Mouse (Mus musculus) midbrain, embryonic 16.5 days (tissue): Measurements from ENCODE around the gene Pde1c. TPM values are rescaled to one million over a fixed set of nuclear protein-coding genes. Genes with fewer than 3 reads are reported as not detected.

ENCODE experiments used
- ATAC-seq: fragments of 200-750 bp; cut with Nextera tagmentation; 2 replicates; pipeline ENCODE4 v1.8.0; 2017; ENCODE audit warnings: moderate TSS enrichment
- H3K27ac ChIP-seq: fragments of 300-500 bp; sonication (generic); 2 replicates; pipeline ENCODE4 v1.5.1; 2014; ENCODE audit warnings: mild to moderate bottlenecking, low read length, mixed read lengths
- H3K27me3 ChIP-seq: fragments of 300-500 bp; sonication (generic); 2 replicates; pipeline ENCODE4 v1.6.1; 2014; ENCODE audit warnings: low read depth, low read length, mixed read lengths; ENCODE audit not compliant: control insufficient read depth, insufficient read depth
- H3K36me3 ChIP-seq: fragments of 300-500 bp; sonication (generic); 2 replicates; pipeline ENCODE4 v1.6.1; 2014; ENCODE audit warnings: mild to moderate bottlenecking, low read length, moderate library complexity, mixed read lengths; ENCODE audit not compliant: control insufficient read depth, insufficient read depth
- H3K4me1 ChIP-seq: fragments of 300-500 bp; sonication (generic); 2 replicates; pipeline ENCODE4 v1.6.1; 2014; ENCODE audit warnings: mild to moderate bottlenecking, low read length, mixed read lengths; ENCODE audit not compliant: control insufficient read depth, insufficient read depth
- H3K4me2 ChIP-seq: fragments of 300-500 bp; sonication (generic); 2 replicates; pipeline ENCODE4 v1.6.1; 2014; ENCODE audit warnings: mild to moderate bottlenecking, low read length, mixed read lengths
- H3K4me3 ChIP-seq: fragments of 300-500 bp; sonication (generic); 2 replicates; pipeline ENCODE4 v1.5.1; 2014; ENCODE audit warnings: low read depth, mild to moderate bottlenecking, low read length, moderate library complexity, mixed read lengths
- H3K9ac ChIP-seq: fragments of 300-500 bp; sonication (generic); 2 replicates; pipeline ENCODE4 v1.6.1; 2014; ENCODE audit warnings: low read depth, low read length, mixed read lengths
- H3K9me3 ChIP-seq: fragments of 300-500 bp; sonication (generic); replicated peaks from 2 replicates; pipeline ENCODE4 v1.6.1; 2014; ENCODE audit warnings: mild to moderate bottlenecking, low read length, mixed read lengths; ENCODE audit not compliant: control insufficient read depth, poor library complexity, severe bottlenecking
- WGBS: fragments of 180-500 bp; shearing (Covaris S2); extraction: QIAGEN DNeasy Blood & Tissue Kit; methylation state at CpG from one replicate; pipeline ENCODE4 v1.1.7; 2014; 5-methylcytosine and 5-hydroxymethylcytosine counted together
- polyA plus RNA-seq: library from polyadenylated mRNA; unstranded; fragments of >200 nt; fragmentation: Nextera tagmentation; extraction: Ambion mirVana; gene quantifications from 2 replicates; pipeline ENCODE4 v1.2.1, GENCODE M21; 2015

Pde1c gene
- polyA plus RNA-seq, 1 experiment from 2014 or later = 7.4 TPM

- H3K4me1 ChIP-seq = no peaks in the 10 kb centered on the region
- no peak overlapping the region for H3K9ac ChIP-seq
- no peaks in the 10 kb centered on the region for H3K9me3 ChIP-seq
- ATAC-seq = no peak
- no peak overlapping the region for H3K27ac ChIP-seq
- no peak overlapping the region for H3K4me3 ChIP-seq
- H3K4me2 ChIP-seq = no peak overlapping the region
- no peaks in the 10 kb centered on the region for H3K36me3 ChIP-seq
- 78% methylated on average over 5 of the region's 5 CpGs for WGBS
- H3K27me3 ChIP-seq = no peaks in the 10 kb centered on the region
Measured at GRCm38 (mm10) chr6:56389178-56389577, 179.7 kb downstream of the Pde1c start.

- no peak for ATAC-seq
- no peak overlapping the region for H3K27ac ChIP-seq
- H3K36me3 ChIP-seq = no peaks in the 10 kb centered on the region
- H3K9me3 ChIP-seq = no peaks in the 10 kb centered on the region
- H3K4me2 ChIP-seq = no peak overlapping the region
- no peak overlapping the region for H3K4me3 ChIP-seq
- H3K4me1 ChIP-seq = 0 out of 2 replicates have a peak, but pooled peaks cover 2% of the 10 kb centered on the region
- H3K27me3 ChIP-seq = no peaks in the 10 kb centered on the region
- no peak overlapping the region for H3K9ac ChIP-seq
- 94% methylated on average over 3 of the region's 3 CpGs for WGBS
Measured at GRCm38 (mm10) chr6:56376359-56376758, 192.5 kb downstream of the Pde1c start.

- Histone ChIP-seq H3K4me3 (no peak overlapping the region), H3K4me2 (no peak overlapping the region), H3K4me1 (0 out of 2 replicates have a peak, but pooled peaks cover 2% of the 10 kb centered on the region), H3K36me3 (no peaks in the 10 kb centered on the region), H3K9me3 (no peaks in the 10 kb centered on the region), H3K27ac (no peak overlapping the region), H3K9ac (no peak overlapping the region), H3K27me3 (no peaks in the 10 kb centered on the region)
- WGBS = 77% methylated on average over 5 of the region's 5 CpGs
- no peak for ATAC-seq
Measured at GRCm38 (mm10) chr6:56374180-56374579, 194.7 kb downstream of the Pde1c start.

GRCm38 (mm10) chr6:56373753-56374152 lies 195.2 kb downstream of the Pde1c start:
- Histone ChIP-seq H3K4me3 (no peak overlapping the region), H3K36me3 (no peaks in the 10 kb centered on the region), H3K4me1 (0 out of 2 replicates have a peak, but pooled peaks cover 2% of the 10 kb centered on the region), H3K4me2 (no peak overlapping the region), H3K27me3 (no peaks in the 10 kb centered on the region), H3K27ac (no peak overlapping the region), H3K9me3 (no peaks in the 10 kb centered on the region), H3K9ac (no peak overlapping the region)
- 89% methylated on average over 3 of the region's 3 CpGs for WGBS
- ATAC-seq = peak; percentile 41

- no peaks in the 10 kb centered on the region for H3K27me3 ChIP-seq
- peak; percentile 77 for ATAC-seq
- H3K9me3 ChIP-seq = no peaks in the 10 kb centered on the region
- H3K4me1 ChIP-seq = 0 out of 2 replicates have a peak, but pooled peaks cover 2% of the 10 kb centered on the region
- H3K9ac ChIP-seq = no peak overlapping the region
- no peak overlapping the region for H3K4me2 ChIP-seq
- WGBS = 58% methylated on average over 10 of the region's 10 CpGs
- no peaks in the 10 kb centered on the region for H3K36me3 ChIP-seq
- H3K27ac ChIP-seq = no peak overlapping the region
- no peak overlapping the region for H3K4me3 ChIP-seq
Measured at GRCm38 (mm10) chr6:56373046-56373751, 195.7 kb downstream of the Pde1c start.

GRCm38 (mm10) chr6:56369462-56369861 lies 199.4 kb downstream of the Pde1c start:
- Histone ChIP-seq H3K27me3 (no peaks in the 10 kb centered on the region), H3K36me3 (no peaks in the 10 kb centered on the region), H3K9me3 (no peaks in the 10 kb centered on the region), H3K4me1 (0 out of 2 replicates have a peak, but pooled peaks cover 2% of the 10 kb centered on the region), H3K9ac (no peak overlapping the region), H3K4me3 (no peak overlapping the region), H3K4me2 (no peak overlapping the region), H3K27ac (no peak overlapping the region)
- 77% methylated on average over 13 of the region's 13 CpGs for WGBS
- ATAC-seq = no peak

- Histone ChIP-seq H3K9me3 (no peaks in the 10 kb centered on the region), H3K4me2 (no peak overlapping the region), H3K4me1 (no peaks in the 10 kb centered on the region), H3K36me3 (no peaks in the 10 kb centered on the region), H3K4me3 (no peak overlapping the region), H3K27ac (no peak overlapping the region), H3K9ac (no peak overlapping the region), H3K27me3 (no peaks in the 10 kb centered on the region)
- 74% methylated on average over 1 of the region's 1 CpGs for WGBS
- ATAC-seq = no peak
Measured at GRCm38 (mm10) chr6:56368116-56368515, 200.8 kb downstream of the Pde1c start.

- Histone ChIP-seq H3K4me3 (no peak overlapping the region), H3K9me3 (no peaks in the 10 kb centered on the region), H3K27me3 (no peaks in the 10 kb centered on the region), H3K4me2 (no peak overlapping the region), H3K36me3 (no peaks in the 10 kb centered on the region), H3K9ac (no peak overlapping the region), H3K4me1 (peaks cover 3% of the 10 kb centered on the region; the same call in 1 of the 2 replicates), H3K27ac (no peak overlapping the region)
- ATAC-seq = no peak
Measured at GRCm38 (mm10) chr6:56367257-56367656, 201.6 kb downstream of the Pde1c start.

GRCm38 (mm10) chr6:56362650-56363049 lies 206.3 kb downstream of the Pde1c start:
- peak overlapping the region; percentile 76; the same call in 1 of the 2 replicates for H3K9ac ChIP-seq
- no peaks in the 10 kb centered on the region for H3K36me3 ChIP-seq
- peaks cover 18% of the 10 kb centered on the region for H3K4me1 ChIP-seq
- H3K27me3 ChIP-seq = no peaks in the 10 kb centered on the region; the same call in 1 of the 2 replicates
- no peak overlapping the region for H3K27ac ChIP-seq
- H3K4me2 ChIP-seq = peak overlapping the region; percentile 71
- 0% methylated on average over 5 of the region's 5 CpGs for WGBS
- H3K4me3 ChIP-seq = peak overlapping the region; percentile 45
- ATAC-seq = peak; percentile 66
- H3K9me3 ChIP-seq = no peaks in the 10 kb centered on the region
